Mouse (Mus musculus) kidney, embryonic 15.5 days (tissue): ENCODE data around the gene Kcnj14. TPM values are rescaled to one million over a fixed set of nuclear protein-coding genes. Genes with fewer than 3 reads are reported as not detected.
A peak's percentile ranks its signal among the peaks of the same experiment; 100 is the strongest.

ENCODE experiments used
- ATAC-seq: fragments of 200-750 bp; cut with Nextera tagmentation; replicated peaks from 2 replicates; pipeline ENCODE4 v1.8.0; 2017; ENCODE audit warnings: moderate TSS enrichment; ENCODE audit not compliant: low FRiP score
- H3K27ac ChIP-seq: fragments of 300-500 bp; sonication (generic); 2 replicates; pipeline ENCODE4 v1.5.1; 2015; ENCODE audit warnings: mild to moderate bottlenecking, inconsistent platforms
- H3K27me3 ChIP-seq: fragments of 300-500 bp; sonication (generic); 2 replicates; pipeline ENCODE4 v1.6.1; 2015; ENCODE audit warnings: inconsistent platforms
- H3K36me3 ChIP-seq: fragments of 300-500 bp; sonication (generic); 2 replicates; pipeline ENCODE4 v1.6.1; 2015; ENCODE audit warnings: inconsistent platforms
- H3K4me1 ChIP-seq: fragments of 300-500 bp; sonication (generic); 2 replicates; pipeline ENCODE4 v1.6.1; 2015; ENCODE audit warnings: inconsistent platforms
- H3K4me2 ChIP-seq: fragments of 300-500 bp; sonication (generic); 2 replicates; pipeline ENCODE4 v1.6.1; 2015; ENCODE audit warnings: moderate library complexity, mild to moderate bottlenecking, inconsistent platforms
- H3K4me3 ChIP-seq: fragments of 300-500 bp; sonication (generic); replicated peaks from 2 replicates; pipeline ENCODE4 v1.5.1; 2015; ENCODE audit warnings: mild to moderate bottlenecking, inconsistent platforms
- H3K9ac ChIP-seq: fragments of 300-500 bp; sonication (generic); 2 replicates; pipeline ENCODE4 v1.6.1; 2015; ENCODE audit warnings: mild to moderate bottlenecking, inconsistent platforms
- H3K9me3 ChIP-seq: fragments of 300-500 bp; sonication (generic); replicated peaks from 2 replicates; pipeline ENCODE4 v1.6.1; 2016; ENCODE audit warnings: inconsistent platforms
- WGBS: fragments of 180-500 bp; shearing (Covaris S2); methylation state at CpG from one replicate; pipeline ENCODE4 v1.1.7; 2015; ENCODE audit warnings: mixed read lengths; 5-methylcytosine and 5-hydroxymethylcytosine counted together
- polyA plus RNA-seq: library from polyadenylated mRNA; unstranded; fragments of >200 nt; fragmentation: Nextera tagmentation; extraction: Ambion mirVana; gene quantifications from 2 replicates; pipeline ENCODE4 v1.2.1, GENCODE M21; 2015

Gene Kcnj14
- polyA plus RNA-seq, 1 experiment from 2014 or later: 1.6 TPM

DNA sequence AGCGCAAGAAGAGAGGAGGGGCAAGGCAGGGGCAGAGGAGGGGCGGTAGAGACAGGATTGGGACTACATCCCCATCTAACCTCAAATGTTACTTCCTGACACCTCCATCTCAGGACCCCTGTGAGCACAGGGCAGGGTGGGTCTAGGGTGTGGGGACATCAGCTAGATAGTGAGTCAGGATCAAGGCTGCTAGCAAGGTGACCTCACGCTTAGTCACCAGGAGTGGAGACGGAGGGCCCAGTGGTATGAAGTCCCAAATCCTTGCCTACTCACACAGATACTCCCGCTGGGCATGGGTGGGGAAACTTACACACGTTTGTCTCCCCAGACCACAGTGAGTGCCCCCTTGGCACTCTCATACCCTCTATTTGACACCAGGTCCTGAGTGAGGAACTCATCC lies 22.0 kb downstream of the Kcnj14 start:
- no peak overlapping the region for H3K9ac ChIP-seq
- 88% methylated on average over 6 of the region's 6 CpGs for WGBS

GRCm38 (mm10) chr7:45801348-45801747 lies 23.2 kb downstream of the Kcnj14 start:
- H3K9ac ChIP-seq: no peak overlapping the region
- 3% methylated on average over 12 of the region's 12 CpGs for WGBS
- ATAC-seq: no peak
- H3K27me3 ChIP-seq: peaks cover 32% of the 10 kb centered on the region
- peak overlapping the region; percentile 31 for H3K4me3 ChIP-seq
- no peak overlapping the region for H3K27ac ChIP-seq
- H3K4me1 ChIP-seq: peaks cover 34% of the 10 kb centered on the region
- H3K4me2 ChIP-seq: peak overlapping the region; percentile 58
- no peaks in the 10 kb centered on the region for H3K9me3 ChIP-seq
- H3K36me3 ChIP-seq: peaks cover 6% of the 10 kb centered on the region

More for the DNA sequence above, 22.0 kb downstream of the Kcnj14 start:
- H3K9me3 ChIP-seq: no peaks in the 10 kb centered on the region
- H3K4me1 ChIP-seq: peaks cover 29% of the 10 kb centered on the region
- no peak for ATAC-seq
- peaks cover 24% of the 10 kb centered on the region for H3K27me3 ChIP-seq
- no peak overlapping the region for H3K4me2 ChIP-seq
- peaks cover 18% of the 10 kb centered on the region for H3K36me3 ChIP-seq
- no peak overlapping the region for H3K27ac ChIP-seq
- H3K4me3 ChIP-seq: no peak overlapping the region

- peak overlapping the region; percentile 58 for H3K4me2 ChIP-seq
- no peaks in the 10 kb centered on the region for H3K9me3 ChIP-seq
- peak; percentile 63 for ATAC-seq
- peaks cover 34% of the 10 kb centered on the region for H3K4me1 ChIP-seq
- no peak overlapping the region for H3K27ac ChIP-seq
- H3K4me3 ChIP-seq: peak overlapping the region; percentile 31
- WGBS: 10% methylated on average over 23 of the region's 25 CpGs
- H3K27me3 ChIP-seq: peaks cover 32% of the 10 kb centered on the region
- H3K9ac ChIP-seq: no peak overlapping the region
- H3K36me3 ChIP-seq: no peaks in the 10 kb centered on the region
Measured at GRCm38 (mm10) chr7:45800546-45801204, 23.9 kb downstream of the Kcnj14 start.

GRCm38 (mm10) chr7:45800001-45800400 lies 24.6 kb downstream of the Kcnj14 start:
- peaks cover 5% of the 10 kb centered on the region for H3K36me3 ChIP-seq
- H3K27ac ChIP-seq: no peak overlapping the region
- WGBS: 33% methylated on average over 7 of the region's 7 CpGs
- H3K27me3 ChIP-seq: peaks cover 32% of the 10 kb centered on the region
- peak overlapping the region; percentile 58 for H3K4me2 ChIP-seq
- no peak overlapping the region for H3K9ac ChIP-seq
- H3K9me3 ChIP-seq: no peaks in the 10 kb centered on the region
- peak overlapping the region; percentile 31 for H3K4me3 ChIP-seq
- no peak for ATAC-seq
- peaks cover 34% of the 10 kb centered on the region for H3K4me1 ChIP-seq

DNA sequence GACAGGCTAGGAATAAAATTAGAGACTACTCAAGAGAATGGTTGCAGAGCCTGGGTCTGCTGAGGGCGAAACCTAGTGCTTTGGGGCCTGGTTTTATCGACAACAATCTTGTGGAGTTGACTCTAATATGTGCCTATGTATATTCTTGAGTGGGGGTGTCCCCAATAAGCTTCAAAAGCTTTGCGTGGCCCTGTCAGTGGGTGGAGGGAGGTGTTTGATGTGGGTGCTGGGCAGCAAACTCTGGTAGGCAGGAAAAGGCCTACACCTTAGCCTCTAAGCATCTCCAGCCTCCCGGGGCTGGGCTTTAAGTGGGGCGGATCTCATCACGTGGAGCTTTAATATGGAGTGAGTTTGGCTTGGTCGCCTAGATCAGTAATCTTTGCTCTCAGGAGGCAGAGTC lies 25.7 kb downstream of the Kcnj14 start:
- no peak for ATAC-seq
- Histone ChIP-seq H3K36me3 (peaks cover 12% of the 10 kb centered on the region), H3K4me2 (peak overlapping the region; percentile 93), H3K27ac (no peak overlapping the region), H3K4me3 (peak overlapping the region; percentile 52), H3K27me3 (peaks cover 32% of the 10 kb centered on the region), H3K4me1 (peaks cover 34% of the 10 kb centered on the region), H3K9me3 (no peaks in the 10 kb centered on the region), H3K9ac (no peak overlapping the region)
- WGBS: 59% methylated on average over 7 of the region's 7 CpGs

GRCm38 (mm10) chr7:45798511-45798836 lies 26.1 kb downstream of the Kcnj14 start:
- H3K4me1 ChIP-seq: peaks cover 34% of the 10 kb centered on the region
- H3K4me2 ChIP-seq: peak overlapping the region; percentile 93
- peak overlapping the region; percentile 52 for H3K4me3 ChIP-seq
- peak overlapping the region; percentile 47 for H3K9ac ChIP-seq
- peaks cover 32% of the 10 kb centered on the region for H3K27me3 ChIP-seq
- peaks cover 16% of the 10 kb centered on the region for H3K36me3 ChIP-seq
- no peak for ATAC-seq
- 2% methylated on average over 19 of the region's 19 CpGs for WGBS
- no peak overlapping the region for H3K27ac ChIP-seq
- no peaks in the 10 kb centered on the region for H3K9me3 ChIP-seq

- no peaks in the 10 kb centered on the region for H3K9me3 ChIP-seq
- H3K36me3 ChIP-seq: peaks cover 20% of the 10 kb centered on the region
- H3K27ac ChIP-seq: no peak overlapping the region
- 1% methylated on average over 60 of the region's 60 CpGs for WGBS
- H3K27me3 ChIP-seq: peaks cover 32% of the 10 kb centered on the region
- H3K9ac ChIP-seq: peak overlapping the region; percentile 47
- peaks cover 34% of the 10 kb centered on the region for H3K4me1 ChIP-seq
- H3K4me2 ChIP-seq: peak overlapping the region; percentile 93
- peak overlapping the region; percentile 52 for H3K4me3 ChIP-seq
- ATAC-seq: no peak
Measured at GRCm38 (mm10) chr7:45797661-45798510, 26.7 kb downstream of the Kcnj14 start.

DNA sequence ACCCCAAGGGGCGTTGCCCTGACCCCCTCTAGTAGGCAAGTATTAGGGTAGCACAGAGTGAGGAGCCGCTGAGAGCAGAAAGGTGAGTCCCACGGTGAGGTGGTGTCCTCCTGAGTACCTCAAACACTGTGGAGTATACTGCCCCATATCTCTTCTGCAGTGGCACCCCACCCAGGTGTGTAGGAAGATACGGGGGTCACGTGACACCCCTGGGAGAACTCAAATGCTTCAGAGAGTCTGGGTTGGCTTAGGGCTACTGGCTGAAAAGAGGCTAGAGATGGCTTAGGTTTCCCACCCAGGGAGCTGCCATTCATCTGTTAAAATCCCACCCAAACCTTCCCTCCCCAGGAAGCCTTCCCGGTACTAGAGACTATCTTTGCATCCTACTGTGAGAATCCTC lies 27.6 kb downstream of the Kcnj14 start:
- Histone ChIP-seq H3K36me3 (peaks cover 26% of the 10 kb centered on the region), H3K4me1 (peaks cover 34% of the 10 kb centered on the region), H3K9me3 (no peaks in the 10 kb centered on the region), H3K27ac (no peak overlapping the region), H3K4me3 (no peak overlapping the region), H3K4me2 (no peak overlapping the region; the same call in 1 of the 2 replicates), H3K27me3 (peaks cover 32% of the 10 kb centered on the region), H3K9ac (no peak overlapping the region)
- no peak for ATAC-seq
- WGBS: 59% methylated on average over 6 of the region's 6 CpGs

GRCm38 (mm10) chr7:45794971-45795370 lies 29.6 kb downstream of the Kcnj14 start:
- Histone ChIP-seq H3K27me3 (peaks cover 31% of the 10 kb centered on the region), H3K9me3 (no peaks in the 10 kb centered on the region), H3K36me3 (peaks cover 38% of the 10 kb centered on the region), H3K9ac (no peak overlapping the region), H3K4me3 (no peak overlapping the region), H3K4me2 (no peak overlapping the region), H3K27ac (no peak overlapping the region), H3K4me1 (peaks cover 32% of the 10 kb centered on the region)
- WGBS: 93% methylated on average over 29 of the region's 29 CpGs
- ATAC-seq: no peak

DNA sequence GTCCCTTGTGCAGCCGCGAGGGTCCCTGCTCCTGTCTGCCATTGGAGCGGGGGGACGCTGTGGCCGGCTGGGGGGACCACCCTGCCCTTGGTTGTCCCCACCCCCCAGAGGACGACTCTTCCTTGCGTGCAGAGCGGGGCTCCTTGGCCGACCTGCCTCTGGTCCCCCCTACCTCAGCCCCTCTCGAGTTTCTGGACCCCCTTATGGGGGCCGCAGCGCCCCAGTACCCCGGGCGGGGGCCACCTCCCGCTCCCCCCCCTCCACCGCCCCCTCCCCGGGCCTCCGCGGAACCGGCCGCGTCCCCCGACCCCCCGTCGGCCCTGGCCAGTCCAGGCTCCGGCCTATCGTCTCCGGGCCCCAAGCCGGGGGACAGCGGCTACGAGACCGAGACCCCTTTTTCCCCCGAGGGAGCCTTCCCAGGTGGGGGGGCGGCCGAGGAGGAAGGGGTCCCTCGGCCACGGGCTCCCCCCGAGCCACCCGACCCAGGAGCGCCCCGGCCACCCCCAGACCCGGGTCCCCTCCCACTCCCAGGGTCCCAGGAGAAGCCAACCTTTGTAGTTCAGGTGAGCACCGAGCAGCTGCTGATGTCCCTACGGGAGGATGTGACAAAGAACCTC lies 30.5 kb downstream of the Kcnj14 start:
- WGBS: 88% methylated on average over 32 of the region's 44 CpGs
- no peak for ATAC-seq

GRCm38 (mm10) chr7:45793240-45793639 lies 31.3 kb downstream of the Kcnj14 start:
- Histone ChIP-seq H3K4me3 (no peak overlapping the region), H3K27ac (no peak overlapping the region), H3K9me3 (no peaks in the 10 kb centered on the region), H3K9ac (no peak overlapping the region), H3K4me1 (peaks cover 22% of the 10 kb centered on the region), H3K27me3 (peaks cover 15% of the 10 kb centered on the region), H3K4me2 (no peak overlapping the region), H3K36me3 (peaks cover 55% of the 10 kb centered on the region)
- 87% methylated on average over 24 of the region's 24 CpGs for WGBS
- ATAC-seq: no peak

More for the DNA sequence above, 30.5 kb downstream of the Kcnj14 start:
- H3K9ac ChIP-seq: no peak overlapping the region
- H3K36me3 ChIP-seq: peaks cover 47% of the 10 kb centered on the region
- H3K27me3 ChIP-seq: peaks cover 24% of the 10 kb centered on the region
- H3K4me1 ChIP-seq: peaks cover 30% of the 10 kb centered on the region
- H3K27ac ChIP-seq: no peak overlapping the region
- H3K4me3 ChIP-seq: no peak overlapping the region
- H3K4me2 ChIP-seq: no peak overlapping the region
- no peaks in the 10 kb centered on the region for H3K9me3 ChIP-seq
